ENCODE assay signal across 8 mouse cellular contexts in the genomic region with DNA sequence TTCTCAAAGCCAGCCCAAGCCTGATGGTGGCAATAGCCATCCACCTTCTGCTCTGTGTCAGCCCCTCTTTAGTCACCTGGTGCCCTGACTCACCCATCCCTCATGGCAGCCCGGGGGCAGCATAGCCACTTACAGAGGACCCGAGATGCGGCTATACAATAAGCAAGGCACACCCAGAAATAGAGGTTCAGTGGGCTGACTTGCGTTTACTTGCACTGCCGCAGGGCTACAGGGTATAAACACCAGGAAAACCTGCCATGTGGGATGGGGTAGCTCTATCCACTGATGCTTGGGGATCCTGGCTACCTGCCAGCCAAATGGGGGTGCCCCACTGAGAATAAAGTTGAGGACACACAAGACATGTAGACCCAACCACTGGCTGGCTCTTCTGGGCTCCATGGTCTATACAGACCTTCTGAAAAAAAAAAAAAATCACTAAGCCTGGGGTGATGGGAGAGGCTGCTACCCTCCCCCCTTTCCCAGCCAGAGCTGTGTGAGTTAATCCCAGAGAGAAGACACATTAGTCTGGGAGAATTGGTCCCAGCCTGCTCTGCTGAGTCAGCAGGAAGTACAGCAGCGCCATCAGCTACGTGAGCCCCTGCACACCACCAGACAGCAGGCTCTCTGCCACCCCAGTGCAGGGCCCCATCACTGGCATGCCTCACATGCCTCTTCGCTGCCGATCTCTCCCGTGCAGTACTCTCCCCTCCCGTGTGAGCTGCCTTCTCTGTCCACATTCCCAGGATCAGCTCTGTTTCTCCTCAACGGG. TPM values are rescaled to one million over a fixed set of nuclear protein-coding genes. Genes with fewer than 3 reads are reported as not detected.
DNase-seq lines count a peak whose midpoint lies in the region; ATAC-seq and TF ChIP-seq lines count a peak whose summit lies in the region.

No protein-coding gene starts in this region.

- WGBS in lung, postnatal 0 days: 32% methylated on average over 12 of the region's 12 CpGs
- 33% methylated on average over 12 of the region's 12 CpGs for WGBS in forebrain, embryonic 16.5 days
- 35% methylated on average over 12 of the region's 12 CpGs for whole genome bisulfite sequencing in liver, embryonic 11.5 days
- WGBS in stomach, postnatal 0 days: 21% methylated on average over 12 of the region's 12 CpGs

- H3K27ac ChIP-seq in lung, postnatal 0 days (ENCODE audit: low read length): no peak overlapping the region
- H3K27ac ChIP-seq in forebrain, embryonic 16.5 days (ENCODE audit: low read length): no peak overlapping the region; the same call in 1 of the 2 replicates
- peak overlapping the region; percentile 90 for H3K27ac ChIP-seq in liver, embryonic 11.5 days (ENCODE audit: low read depth, low read length)
- H3K27ac ChIP-seq in stomach, postnatal 0 days (replicated peaks): peak overlapping the region; percentile 49; the same call in 1 of the 2 replicates

- no peaks in the 10 kb centered on the region for H3K9me3 ChIP-seq in lung, postnatal 0 days (ENCODE audit: low read length)
- H3K9me3 ChIP-seq in forebrain, embryonic 16.5 days (ENCODE audit: control insufficient read depth, low read length): no peaks in the 10 kb centered on the region
- H3K9me3 ChIP-seq in liver, embryonic 11.5 days (ENCODE audit: control insufficient read depth, low read length): no peaks in the 10 kb centered on the region
- H3K9me3 ChIP-seq in stomach, postnatal 0 days (ENCODE audit: control insufficient read depth, low read length): no peaks in the 10 kb centered on the region

- DNase-seq in lung, postnatal 0 days (ENCODE audit: low spot score): no peak
- no peak for DNase-seq in lung, adult 18-20 months
- peak; percentile 71 for DNase-seq in liver, embryonic 11.5 days (ENCODE audit: low spot score)
- peak; percentile 29 for DNase-seq in stomach, postnatal 0 days (ENCODE audit: low spot score)
- DNase-seq in cerebellum, postnatal 36 days: no peak
- DNase-seq in left cerebral cortex, adult 11 months (ENCODE audit: low spot score): no peak
- no peak for DNase-seq in ovary, postnatal 36 days (ENCODE audit: low spot score)

- no peak overlapping the region for H3K4me3 ChIP-seq in lung, postnatal 0 days (ENCODE audit: low read depth, low read length)
- H3K4me3 ChIP-seq in forebrain, embryonic 16.5 days (replicated peaks; ENCODE audit: low read length): no peak overlapping the region
- H3K4me3 ChIP-seq in liver, embryonic 11.5 days (ENCODE audit: low read depth, low read length): no peak overlapping the region
- H3K4me3 ChIP-seq in stomach, postnatal 0 days (ENCODE audit: low read depth, low read length): no peak overlapping the region

- no peak for TF ChIP-seq EP300 in lung, postnatal 0 days (IDR thresholded peaks at IDR 0.05)
- peak; percentile 51 for TF ChIP-seq EP300 in stomach, postnatal 0 days (optimal IDR thresholded peaks at IDR 0.05)

- no peak for TF ChIP-seq CTCF in lung, postnatal 0 days (IDR thresholded peaks at IDR 0.05)
- TF ChIP-seq CTCF in stomach, postnatal 0 days (IDR thresholded peaks at IDR 0.05; ENCODE audit: low read depth): peak; percentile 45

- no peak overlapping the region for H3K9ac ChIP-seq in lung, postnatal 0 days (replicated peaks; ENCODE audit: low read depth)
- H3K9ac ChIP-seq in forebrain, embryonic 16.5 days (replicated peaks; ENCODE audit: low read depth, low read length): no peak overlapping the region; the same call in 1 of the 2 replicates
- peak overlapping the region; percentile 56 for H3K9ac ChIP-seq in liver, embryonic 11.5 days (ENCODE audit: low read depth, low read length)
- H3K9ac ChIP-seq in stomach, postnatal 0 days (ENCODE audit: low read length): no peak overlapping the region

- H3K36me3 ChIP-seq in lung, postnatal 0 days (ENCODE audit: insufficient read depth, low read length): no peaks in the 10 kb centered on the region
- H3K36me3 ChIP-seq in forebrain, embryonic 16.5 days (ENCODE audit: control insufficient read depth, insufficient read depth): no peaks in the 10 kb centered on the region
- no peaks in the 10 kb centered on the region for H3K36me3 ChIP-seq in liver, embryonic 11.5 days (ENCODE audit: control insufficient read depth, insufficient read depth, low read length)
- H3K36me3 ChIP-seq in stomach, postnatal 0 days (ENCODE audit: control insufficient read depth, insufficient read depth, low read length): no peaks in the 10 kb centered on the region

- H3K4me1 ChIP-seq in lung, postnatal 0 days (ENCODE audit: insufficient read depth, low read depth, low read length): no peaks in the 10 kb centered on the region; the same call in 1 of the 2 replicates
- H3K4me1 ChIP-seq in forebrain, embryonic 16.5 days (replicated peaks; ENCODE audit: control insufficient read depth, insufficient read depth, low read length): peaks cover 15% of the 10 kb centered on the region
- H3K4me1 ChIP-seq in liver, embryonic 11.5 days (replicated peaks; ENCODE audit: control insufficient read depth, insufficient read depth, low read length): peaks cover 27% of the 10 kb centered on the region
- 0 out of 2 replicates have a peak, but pooled peaks cover 2% of the 10 kb centered on the region for H3K4me1 ChIP-seq in stomach, postnatal 0 days (replicated peaks; ENCODE audit: control insufficient read depth, insufficient read depth)

- H3K27me3 ChIP-seq in lung, postnatal 0 days (replicated peaks; ENCODE audit: insufficient read depth, low read length): no peaks in the 10 kb centered on the region
- H3K27me3 ChIP-seq in forebrain, embryonic 16.5 days (replicated peaks; ENCODE audit: control insufficient read depth, insufficient read depth, low read length): no peaks in the 10 kb centered on the region
- no peaks in the 10 kb centered on the region for H3K27me3 ChIP-seq in liver, embryonic 11.5 days (replicated peaks; ENCODE audit: control insufficient read depth, insufficient read depth, low read length)
- no peaks in the 10 kb centered on the region for H3K27me3 ChIP-seq in stomach, postnatal 0 days (ENCODE audit: control insufficient read depth, insufficient read depth, low read length)

- H3K4me2 ChIP-seq in lung, postnatal 0 days (replicated peaks; ENCODE audit: low read depth, low read length): 0 out of 2 replicates have a peak overlapping the region, but pooled peaks have one; percentile 14
- H3K4me2 ChIP-seq in forebrain, embryonic 16.5 days (ENCODE audit: low read length): peak overlapping the region; percentile 17; the same call in 1 of the 2 replicates
- H3K4me2 ChIP-seq in liver, embryonic 11.5 days: peak overlapping the region; percentile 58
- H3K4me2 ChIP-seq in stomach, postnatal 0 days (replicated peaks; ENCODE audit: low read depth): no peak overlapping the region

- ATAC-seq in lung, postnatal 0 days: peak; percentile 36
- ATAC-seq in forebrain, embryonic 16.5 days: peak; percentile 34; the same call in 1 of the 2 replicates
- peak; percentile 67 for ATAC-seq in liver, embryonic 11.5 days (replicated peaks; ENCODE audit: low FRiP score)
- peak; percentile 67 for ATAC-seq in stomach, postnatal 0 days (ENCODE audit: low FRiP score, low TSS enrichment)

RNA-seq across cellular contexts. Expression of gene Lao1, which starts 57.8 kb away (rescaled TPM):
- 0.99 TPM in 1 of 2 replicates, not detected in the other for polyA plus RNA-seq in lung, postnatal 0 days (2015; fragmentation: Nextera tagmentation; extraction: Ambion mirVana)
- polyA plus RNA-seq in forebrain, embryonic 16.5 days (2015; fragmentation: Nextera tagmentation; extraction: Ambion mirVana): 0.16 and 0.28 TPM in 2 replicates
- not detected in 2 replicates for polyA plus RNA-seq in liver, embryonic 11.5 days (2014; fragmentation: Nextera tagmentation; extraction: Ambion mirVana)
- 0.08 and 0.27 TPM in 2 replicates for polyA plus RNA-seq in stomach, postnatal 0 days (2015; fragmentation: Nextera tagmentation; extraction: Ambion mirVana)

Comparison
In these comparisons a context has a peak if more than half of its experiments do, and no peak if none do; other contexts are left out.
1. DNase-seq: peak in liver, embryonic 11.5 days (single experiment) and stomach, postnatal 0 days (single experiment); none in lung, postnatal 0 days (single experiment), lung, adult 18-20 months (0 of 2), cerebellum, postnatal 36 days (0 of 2), left cerebral cortex, adult 11 months (single experiment) and ovary, postnatal 36 days (single experiment).
2. H3K27ac ChIP-seq: peak in liver, embryonic 11.5 days (single experiment) and stomach, postnatal 0 days (single experiment); none in lung, postnatal 0 days (single experiment) and forebrain, embryonic 16.5 days (single experiment).
3. Peak in every context shown above with its lines, with median percentiles within 50 percentile points of each other: ATAC-seq.